In genomic region chr6:56362650-56363049, GRCm38 (mm10) we compare ENCODE assay signal across 9 mouse cellular contexts.
DNase-seq lines count a peak whose midpoint lies in the region; ATAC-seq lines count a peak whose summit lies in the region.
"Had no signal": no experiment of that assay in that cellular context is flagged by ENCODE, and none has a peak within 500 bp of the region (broad histone marks: within the 10 kb centered on the region; RNA-seq: fewer than 3 reads in every experiment).

No protein-coding gene starts in this region.

- H3K9me3 ChIP-seq in forebrain, embryonic 12.5 days = no peaks in the 10 kb centered on the region
- H3K9me3 ChIP-seq in hindbrain, embryonic 14.5 days (ENCODE audit: control insufficient read depth, low read length) = no peaks in the 10 kb centered on the region
- no peaks in the 10 kb centered on the region for H3K9me3 ChIP-seq in neural tube, embryonic 12.5 days

- no peak overlapping the region for H3K27ac ChIP-seq in forebrain, embryonic 12.5 days
- H3K27ac ChIP-seq in hindbrain, embryonic 14.5 days = peak overlapping the region; percentile 61; the same call in 1 of the 2 replicates
- no peak overlapping the region for H3K27ac ChIP-seq in neural tube, embryonic 12.5 days
- H3K27ac ChIP-seq: kidney, postnatal 0 days had no signal

- peak; percentile 10 for DNase-seq in kidney, postnatal 10 days
- no peak for DNase-seq in kidney, postnatal 14 days
- DNase-seq in hindbrain, embryonic 14.5 days (ENCODE audit: low spot score) = peak; percentile 55
- no peak for DNase-seq in layer of hippocampus, adult 9-11 months
- DNase-seq in frontal cortex, adult 2 months (ENCODE audit: extremely low spot score in 1 of 2, low spot score in 1 of 2) = no peak

- H3K9ac ChIP-seq in forebrain, embryonic 12.5 days = peak overlapping the region; percentile 72; the same call in 1 of the 2 replicates
- peak overlapping the region; percentile 75; the same call in 1 of the 2 replicates for H3K9ac ChIP-seq in hindbrain, embryonic 14.5 days
- peak overlapping the region; percentile 58; the same call in 1 of the 2 replicates for H3K9ac ChIP-seq in neural tube, embryonic 12.5 days

- peaks cover 18% of the 10 kb centered on the region for H3K4me1 ChIP-seq in forebrain, embryonic 12.5 days
- H3K4me1 ChIP-seq in hindbrain, embryonic 14.5 days (replicated peaks; ENCODE audit: control insufficient read depth, insufficient read depth, low read length) = peaks cover 5% of the 10 kb centered on the region; the same call in 1 of the 2 replicates
- peaks cover 13% of the 10 kb centered on the region for H3K4me1 ChIP-seq in neural tube, embryonic 12.5 days

- H3K36me3 ChIP-seq in forebrain, embryonic 12.5 days (replicated peaks) = no peaks in the 10 kb centered on the region
- no peaks in the 10 kb centered on the region for H3K36me3 ChIP-seq in hindbrain, embryonic 14.5 days (replicated peaks; ENCODE audit: control insufficient read depth, insufficient read depth)
- H3K36me3 ChIP-seq in neural tube, embryonic 12.5 days = no peaks in the 10 kb centered on the region

- H3K27me3 ChIP-seq in forebrain, embryonic 12.5 days = peaks cover 15% of the 10 kb centered on the region; the same call in 1 of the 2 replicates
- H3K27me3 ChIP-seq in hindbrain, embryonic 14.5 days (ENCODE audit: control insufficient read depth, insufficient read depth, low read length) = no peaks in the 10 kb centered on the region
- H3K27me3 ChIP-seq in neural tube, embryonic 12.5 days (replicated peaks) = no peaks in the 10 kb centered on the region

- ATAC-seq in forebrain, embryonic 12.5 days (ENCODE audit: low FRiP score) = peak; percentile 68; the same call in 1 of the 2 replicates
- ATAC-seq in hindbrain, embryonic 14.5 days (ENCODE audit: low FRiP score) = peak; percentile 62
- peak; percentile 78 for ATAC-seq in neural tube, embryonic 12.5 days (ENCODE audit: low FRiP score, low read depth)
- no peak for ATAC-seq in monocyte, adult 5-6 weeks (replicated peaks; ENCODE audit: insufficient number of reproducible peaks, low FRiP score, low TSS enrichment, poor library complexity, severe bottlenecking)

- peak overlapping the region; percentile 91 for H3K4me2 ChIP-seq in forebrain, embryonic 12.5 days
- peak overlapping the region; percentile 97 for H3K4me2 ChIP-seq in hindbrain, embryonic 14.5 days (replicated peaks)
- peak overlapping the region; percentile 93 for H3K4me2 ChIP-seq in neural tube, embryonic 12.5 days (replicated peaks)

- 4% methylated on average over 5 of the region's 5 CpGs for WGBS in forebrain, embryonic 12.5 days
- 5% methylated on average over 5 of the region's 5 CpGs for WGBS in hindbrain, embryonic 14.5 days
- 10% methylated on average over 5 of the region's 5 CpGs for WGBS in neural tube, embryonic 12.5 days

- H3K4me3 ChIP-seq in forebrain, embryonic 12.5 days (replicated peaks) = peak overlapping the region; percentile 49
- H3K4me3 ChIP-seq in hindbrain, embryonic 14.5 days (replicated peaks; ENCODE audit: low read length) = peak overlapping the region; percentile 46
- peak overlapping the region; percentile 45; the same call in 1 of the 2 replicates for H3K4me3 ChIP-seq in neural tube, embryonic 12.5 days

Comparison
In these comparisons a context has a peak if more than half of its experiments do, and no peak if none do; other contexts are left out.
1. DNase-seq: peak in kidney, postnatal 10 days (single experiment) and hindbrain, embryonic 14.5 days (single experiment); none in kidney, postnatal 14 days (single experiment), layer of hippocampus, adult 9-11 months (single experiment) and frontal cortex, adult 2 months (0 of 2).
2. Peak in every context shown above with its lines, with median percentiles within 50 percentile points of each other: H3K4me2 ChIP-seq, H3K4me3 ChIP-seq and H3K9ac ChIP-seq.